Mouse (Mus musculus) cerebellum, adult (tissue): ENCODE results near the gene Nipsnap1.

Experiments used
- ATAC-seq: cut with Nextera tagmentation; 2 replicates; pipeline ENCODE4 v1.9.2; 2017; ENCODE audit warnings: mild to moderate bottlenecking, moderate library complexity, mixed read lengths; ENCODE audit not compliant: insufficient number of reproducible peaks, low FRiP score, low TSS enrichment

Nipsnap1 gene

DNA sequence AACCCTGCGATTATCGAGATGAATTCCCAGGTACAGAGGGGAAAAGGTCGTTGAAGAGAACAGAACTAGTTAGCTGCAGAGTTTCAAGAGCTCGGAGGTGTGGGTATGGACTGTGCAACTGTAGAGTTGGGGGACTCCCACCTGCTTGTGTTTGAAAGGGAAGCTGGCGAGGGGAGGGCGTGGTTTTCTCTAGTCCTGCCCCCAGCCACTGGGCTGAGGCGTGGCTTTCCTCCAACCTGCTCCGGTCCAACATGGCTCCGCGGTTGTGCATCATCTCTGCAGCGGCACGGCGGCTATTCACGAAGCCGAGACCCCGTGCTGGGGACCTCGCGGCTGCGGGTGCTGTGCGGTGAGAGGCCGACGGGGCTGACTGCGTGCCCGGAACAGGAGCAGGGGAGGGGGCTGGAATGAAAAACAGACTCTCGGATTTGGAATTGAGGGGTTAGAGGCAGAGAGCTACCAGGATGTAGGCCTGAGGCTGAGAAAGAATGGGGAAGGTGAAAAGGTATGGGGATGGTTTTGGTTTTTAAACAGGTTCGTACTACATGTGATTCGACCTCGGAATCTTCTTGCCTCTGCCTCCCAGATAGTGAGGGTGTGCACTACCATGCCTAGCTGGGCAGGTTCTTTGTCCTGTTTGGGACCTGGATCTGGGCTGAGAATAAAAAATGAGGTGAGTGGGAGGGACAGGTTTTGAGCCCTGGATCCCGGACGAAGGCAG lies at the start of gene Nipsnap1:
TSS of gene Nipsnap1 (plus strand) at position 197 of the 721 bp plus-strand sequence.
- peak; percentile 83; the same call in 1 of the 2 replicates for ATAC-seq

DNA sequence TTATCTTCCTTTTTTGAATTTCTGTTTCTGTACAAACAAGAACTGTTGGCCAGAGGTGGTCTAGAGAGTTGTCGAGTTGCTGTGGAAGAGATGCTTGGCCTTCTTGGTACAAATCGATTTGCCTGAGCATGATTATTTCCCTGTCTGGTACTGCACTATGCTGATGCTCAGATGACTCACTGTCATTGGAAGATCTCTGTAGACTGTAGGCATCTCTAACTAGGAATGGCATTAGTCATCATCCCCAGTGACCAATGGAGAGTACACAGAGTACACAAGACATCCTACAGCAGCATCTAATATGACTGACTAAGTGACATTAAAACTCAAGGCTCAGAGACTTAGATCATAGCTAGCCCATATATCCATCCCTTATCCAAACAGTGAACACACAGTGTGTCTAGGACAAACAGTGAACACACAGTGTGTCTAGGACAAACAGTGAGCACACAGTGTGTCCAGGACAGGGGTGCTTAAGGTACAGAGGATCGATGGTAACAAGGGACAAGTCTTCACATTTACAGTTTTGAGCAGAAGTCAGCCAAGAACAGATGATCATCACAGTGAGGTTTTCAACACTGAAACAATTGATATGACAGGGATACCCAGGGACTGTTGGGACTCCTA lies 47.5 kb upstream of the Nipsnap1 start:
- no peak for ATAC-seq

DNA sequence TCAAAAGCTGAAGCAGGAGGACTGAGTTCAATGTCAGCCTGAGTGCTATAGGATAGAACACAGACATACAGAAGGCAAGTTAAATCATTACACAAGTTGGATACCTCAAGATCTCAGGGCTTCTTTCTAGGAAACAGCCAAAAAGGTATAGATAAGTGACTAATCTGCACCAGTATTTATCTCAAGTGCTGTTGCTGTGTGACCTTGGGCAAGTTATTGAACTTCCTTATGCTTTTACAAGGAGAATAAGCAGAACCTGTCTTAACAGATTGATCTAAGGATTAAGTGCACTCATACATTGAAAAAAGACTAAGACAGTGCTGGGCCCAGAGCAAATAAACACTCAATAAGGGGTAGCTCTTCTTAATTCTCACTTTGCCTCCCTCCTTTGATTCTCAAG lies 46.4 kb upstream of the Nipsnap1 start:
- ATAC-seq = no peak

DNA sequence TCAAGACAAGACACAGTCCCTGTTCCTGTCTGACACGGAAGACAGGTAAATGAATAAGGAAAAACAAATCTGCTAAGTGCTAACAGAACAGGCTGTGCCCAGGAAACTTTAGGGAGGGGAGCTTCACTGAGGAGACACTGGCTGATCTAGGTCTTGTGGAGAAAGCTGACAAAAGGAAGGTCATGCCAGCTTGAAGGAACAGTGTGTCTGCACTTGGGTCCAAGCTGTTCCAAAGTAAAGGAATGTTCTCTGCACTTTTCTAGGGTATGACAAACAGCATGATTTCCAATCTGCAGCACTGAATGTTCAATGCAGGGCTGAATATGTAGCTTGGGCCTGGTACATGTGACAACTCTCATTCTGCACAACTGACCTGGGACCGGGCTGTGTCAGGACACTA lies 45.8 kb upstream of the Nipsnap1 start:
- no peak for ATAC-seq

DNA sequence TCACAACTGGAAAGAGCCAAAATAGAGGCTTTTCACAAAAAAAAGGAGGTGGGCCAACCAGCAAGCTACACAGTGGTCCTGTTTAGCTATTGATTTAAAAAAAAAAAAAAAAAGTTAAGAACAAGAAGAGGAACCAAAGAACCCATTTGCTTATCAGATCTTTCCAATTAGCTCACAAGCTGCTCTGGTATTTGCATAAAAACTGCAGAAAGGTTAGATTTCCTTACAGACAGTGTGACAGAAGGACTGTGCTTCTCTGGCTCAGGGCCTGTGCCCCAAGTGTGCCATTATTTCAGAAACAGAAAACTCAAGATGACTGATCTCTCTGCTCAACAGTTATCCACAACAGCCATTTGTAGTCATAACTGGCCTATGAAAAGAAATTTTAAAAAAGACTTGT lies 42.7 kb upstream of the Nipsnap1 start:
- no peak for ATAC-seq

DNA sequence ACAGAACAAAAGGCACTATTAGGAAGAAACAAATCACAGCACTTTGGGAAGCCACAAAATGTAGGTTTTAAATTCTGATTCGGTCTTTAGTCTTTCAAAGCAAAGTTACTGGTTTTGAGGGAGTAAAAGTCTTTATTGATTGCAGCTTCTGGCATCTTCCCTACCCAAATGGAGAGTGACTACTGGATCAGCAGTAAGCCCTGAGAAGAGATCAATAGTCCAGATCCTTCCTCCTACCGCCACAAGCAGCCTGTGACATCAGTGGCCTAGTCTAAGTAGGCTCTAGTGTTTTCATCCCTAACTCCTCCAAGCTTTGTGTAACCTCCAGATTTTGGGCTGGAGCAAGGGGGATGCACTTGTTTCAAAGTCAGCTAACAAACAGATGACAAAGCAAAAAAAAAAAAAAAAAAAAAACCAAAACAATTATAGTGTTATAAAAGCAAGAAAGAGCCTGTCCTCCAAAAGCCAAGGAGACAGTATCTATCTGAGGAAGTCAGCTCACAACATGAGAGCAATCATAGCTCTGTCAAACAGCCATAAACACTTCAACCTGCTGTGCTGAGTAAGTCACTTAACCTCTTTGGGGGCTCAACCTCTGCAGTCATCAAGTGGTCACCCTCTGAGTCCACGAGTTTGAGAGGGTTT lies 40.3 kb upstream of the Nipsnap1 start:
- no peak for ATAC-seq

DNA sequence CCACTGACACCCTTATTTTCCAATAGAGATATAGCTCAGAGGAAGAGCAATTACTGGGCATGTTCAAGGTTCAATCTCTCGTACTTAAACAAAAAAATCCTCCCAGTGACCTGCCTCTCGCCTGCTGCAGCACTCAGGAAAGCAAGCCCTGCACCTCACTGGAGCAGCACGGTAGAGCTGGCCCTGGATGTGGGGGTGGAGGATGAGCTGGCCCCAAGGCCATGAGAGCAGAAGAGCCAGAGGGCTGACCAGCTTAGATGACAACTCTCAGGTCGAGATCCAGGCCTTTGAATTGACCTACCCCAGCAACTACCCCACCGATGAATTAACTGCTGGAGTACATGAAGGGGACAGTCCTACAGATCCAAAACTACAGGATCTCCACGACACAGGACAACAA lies 38.3 kb upstream of the Nipsnap1 start:
- no peak for ATAC-seq

DNA sequence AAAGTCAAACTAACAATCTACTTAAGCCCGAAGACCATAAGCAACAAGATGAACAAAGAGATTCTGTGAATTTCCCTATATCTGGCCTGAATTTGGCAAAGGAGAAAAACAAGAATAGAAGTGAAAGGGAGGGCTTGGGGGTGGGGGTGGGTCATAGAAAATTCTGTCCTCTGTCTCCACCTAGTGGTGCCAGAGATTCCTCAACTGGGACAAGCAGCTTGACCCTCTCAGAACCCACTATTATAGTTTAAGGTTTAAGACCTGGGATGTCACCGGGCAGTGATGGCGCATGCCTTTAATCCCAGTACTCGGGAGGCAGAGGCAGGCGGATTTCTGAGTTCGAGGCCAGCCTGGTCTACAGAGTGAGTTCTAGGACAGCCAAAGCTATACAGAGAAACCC lies 37.0 kb upstream of the Nipsnap1 start:
- ATAC-seq = no peak

DNA sequence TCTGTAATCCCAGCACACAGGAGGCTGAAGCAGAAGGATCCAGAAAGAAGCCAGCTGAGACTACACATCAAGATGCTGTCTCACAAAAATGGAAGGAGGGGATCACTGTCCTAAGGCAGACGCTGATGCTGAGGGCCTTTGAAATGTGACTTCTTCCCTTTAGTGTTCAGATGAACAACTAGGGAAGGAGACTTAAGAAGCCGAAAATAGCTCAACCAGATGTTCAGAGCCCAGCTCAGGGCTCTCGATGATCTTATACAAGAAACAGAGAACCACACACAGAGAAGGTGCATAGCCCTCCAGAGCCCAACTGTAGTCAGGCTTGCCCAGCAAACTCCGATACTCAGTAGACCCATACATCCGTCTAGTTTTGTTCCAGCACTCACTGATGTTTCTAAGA lies 36.4 kb upstream of the Nipsnap1 start:
- ATAC-seq = no peak

DNA sequence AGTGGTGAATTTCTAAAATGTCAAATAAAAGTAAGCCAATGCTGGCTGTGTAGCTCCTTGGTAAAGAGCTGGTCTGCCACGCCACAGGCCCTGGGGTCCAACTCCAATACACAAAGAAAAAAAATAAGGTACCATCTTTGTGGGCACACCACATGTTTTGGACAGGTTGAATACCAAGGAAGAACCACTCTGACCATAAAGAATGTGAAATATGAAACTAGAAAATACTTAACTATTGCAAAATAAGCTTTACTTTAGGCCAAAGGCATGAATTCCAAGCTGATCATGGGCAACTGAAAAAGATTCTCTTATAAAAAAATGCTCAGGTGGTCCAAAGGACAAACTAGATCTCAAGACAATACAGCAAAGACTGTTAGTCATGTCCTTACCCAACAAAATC lies 35.5 kb upstream of the Nipsnap1 start:
- no peak for ATAC-seq

DNA sequence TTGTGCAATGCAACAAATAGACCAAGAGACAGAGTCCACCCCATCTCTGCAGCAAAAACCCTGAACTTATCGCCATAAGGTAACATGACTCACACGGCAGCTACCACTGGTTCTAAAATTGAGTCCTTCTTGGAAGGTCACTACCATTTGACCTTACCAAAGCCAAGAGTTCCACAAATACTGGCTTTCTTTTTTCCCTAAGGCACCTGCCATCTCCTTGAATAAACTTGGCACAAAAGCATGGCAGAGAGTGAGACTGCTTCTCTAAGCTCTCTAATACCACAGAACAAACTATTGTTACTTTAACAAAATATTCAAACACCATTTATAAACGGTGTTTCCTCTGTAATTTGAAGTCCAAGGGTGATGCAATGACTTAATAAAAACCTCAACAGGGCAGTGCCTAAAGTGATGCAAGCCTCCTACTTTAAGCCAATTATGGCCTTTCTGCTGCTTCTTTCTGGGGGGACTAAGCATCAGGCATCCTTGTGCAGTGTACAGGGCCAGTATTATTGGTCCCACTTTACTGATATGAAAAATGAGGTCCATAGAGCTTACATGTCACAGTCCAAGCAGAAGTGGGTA lies 32.7 kb upstream of the Nipsnap1 start:
- no peak for ATAC-seq

DNA sequence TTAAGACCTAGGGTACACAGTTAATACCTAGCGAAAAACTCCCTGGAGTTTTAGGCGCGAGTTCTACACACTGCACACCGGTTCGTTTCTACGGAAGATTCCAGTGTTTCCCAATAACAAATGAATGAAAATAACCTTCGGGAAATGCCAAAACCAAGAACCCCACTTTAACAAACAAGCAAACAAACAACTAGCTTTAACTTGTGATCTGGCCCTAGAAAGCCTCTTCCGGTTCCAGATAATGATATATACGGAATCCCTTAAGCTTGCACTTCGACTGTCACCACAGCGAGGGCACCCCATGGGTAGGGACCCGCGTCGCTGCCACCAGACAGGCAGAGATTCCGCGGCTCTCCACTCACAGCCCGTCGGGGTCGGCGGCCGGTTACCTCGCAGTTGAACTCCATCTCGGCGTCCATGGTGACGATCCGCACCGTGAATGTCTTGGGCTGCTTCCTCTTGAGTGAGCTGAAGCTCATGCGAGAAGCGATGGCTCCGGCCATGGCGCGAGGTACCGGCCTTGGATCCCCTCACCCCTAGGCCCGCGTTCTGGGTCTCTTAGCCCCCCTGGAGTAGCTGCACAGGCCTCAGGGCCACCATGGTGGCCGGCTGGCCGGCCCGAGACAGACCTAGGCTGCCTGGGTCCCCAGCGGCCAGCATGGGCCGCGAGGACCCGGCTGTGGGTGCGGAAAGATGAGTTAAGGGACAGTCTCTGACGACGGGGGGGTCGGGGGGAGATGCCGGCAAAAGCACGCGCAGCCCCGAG lies 25.1 kb upstream of the Nipsnap1 start:
- no peak; the same call in 1 of the 2 replicates for ATAC-seq

DNA sequence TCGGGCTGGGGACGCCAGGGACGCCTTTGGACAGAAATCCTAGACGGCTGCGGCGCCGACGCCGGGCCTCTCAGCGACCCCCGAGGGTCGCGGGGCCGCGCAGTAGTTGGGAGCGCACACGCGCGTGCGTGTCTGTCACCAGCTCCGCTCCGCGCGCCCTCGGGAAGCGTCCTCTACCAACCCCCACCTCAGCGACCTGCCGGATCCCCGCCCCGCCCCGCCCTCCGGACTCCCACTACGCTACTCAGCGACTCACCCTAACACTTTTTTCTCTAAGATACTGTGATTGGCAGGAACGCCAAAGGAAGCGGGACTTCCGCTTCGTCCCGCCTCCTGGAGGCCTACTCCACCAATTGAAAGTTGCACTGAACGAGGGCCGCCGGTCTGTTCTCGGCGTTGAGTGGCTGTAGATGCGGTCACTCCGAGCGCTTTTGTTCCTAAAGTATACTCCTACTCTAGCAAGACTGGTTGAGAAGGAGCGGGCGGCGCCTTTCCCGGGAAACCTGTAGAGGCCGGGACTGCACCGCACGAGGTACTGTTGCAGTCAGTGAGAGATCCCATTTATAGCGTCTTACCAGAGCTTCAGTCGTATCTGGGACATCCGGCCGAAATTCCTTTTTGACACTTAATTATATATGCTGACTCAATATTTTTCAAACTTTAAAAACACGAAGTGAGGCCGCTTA lies 24.4 kb upstream of the Nipsnap1 start, which contains the start of gene Nf2:
TSS of gene Nf2 (minus strand) at position 279 of the 686 bp plus-strand sequence.
- peak; percentile 100 for ATAC-seq

DNA sequence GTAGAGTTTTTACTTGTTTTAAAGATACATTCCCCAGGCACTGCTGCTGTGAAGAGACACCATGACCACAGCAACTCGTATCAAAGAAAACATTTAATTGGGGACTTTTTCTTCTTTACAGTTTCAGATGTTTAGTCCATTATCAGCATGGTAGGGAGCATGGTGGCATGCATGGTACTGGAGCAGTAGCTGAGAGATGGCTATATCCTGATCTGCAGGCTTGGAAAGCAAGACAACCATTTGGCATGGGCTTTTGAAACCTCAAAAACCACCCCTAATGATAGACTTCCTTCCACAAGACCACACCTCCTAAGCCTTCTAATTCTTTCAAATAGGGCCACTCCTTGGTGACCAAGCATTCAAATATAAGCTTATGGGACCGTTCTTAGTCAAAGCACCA lies 23.3 kb upstream of the Nipsnap1 start:
- no peak for ATAC-seq

DNA sequence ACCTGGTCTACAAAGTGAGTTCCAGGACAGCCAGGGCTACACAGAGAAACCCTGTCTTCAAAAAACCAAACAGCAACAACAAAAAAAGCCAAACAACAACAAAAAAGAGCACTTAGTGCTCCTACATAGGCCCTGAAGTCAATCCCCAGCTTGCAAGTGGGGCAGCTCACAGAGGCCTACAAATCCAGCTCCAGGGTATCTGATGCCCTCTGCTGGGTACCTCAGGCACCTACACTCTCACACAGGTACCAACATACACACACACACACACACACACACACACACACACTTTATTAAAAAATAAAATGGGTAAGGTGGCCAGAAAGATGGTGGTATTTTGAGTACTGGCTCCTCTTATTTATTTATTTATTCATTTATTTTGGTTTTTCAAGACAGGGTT lies 20.7 kb upstream of the Nipsnap1 start:
- ATAC-seq = no peak

DNA sequence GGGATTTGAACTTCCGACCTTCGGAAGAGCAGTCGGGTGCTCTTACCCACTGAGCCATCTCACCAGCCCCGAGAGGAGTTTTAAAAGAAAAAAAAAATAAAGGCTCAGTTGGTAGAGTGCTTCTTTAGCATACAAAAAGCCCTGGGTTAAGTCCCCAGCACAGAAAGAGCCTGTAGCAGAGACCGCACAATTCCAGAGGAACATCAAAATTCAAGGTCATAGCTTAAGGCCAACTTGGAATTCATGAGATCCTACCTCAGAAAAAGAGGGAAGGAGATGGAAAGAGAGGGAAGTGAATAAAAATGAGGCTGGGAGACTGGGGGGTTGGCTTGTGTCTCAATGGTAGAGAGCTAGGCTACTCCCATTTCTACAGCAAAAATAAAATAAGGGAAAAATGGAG lies 19.6 kb upstream of the Nipsnap1 start:
- ATAC-seq = no peak

DNA sequence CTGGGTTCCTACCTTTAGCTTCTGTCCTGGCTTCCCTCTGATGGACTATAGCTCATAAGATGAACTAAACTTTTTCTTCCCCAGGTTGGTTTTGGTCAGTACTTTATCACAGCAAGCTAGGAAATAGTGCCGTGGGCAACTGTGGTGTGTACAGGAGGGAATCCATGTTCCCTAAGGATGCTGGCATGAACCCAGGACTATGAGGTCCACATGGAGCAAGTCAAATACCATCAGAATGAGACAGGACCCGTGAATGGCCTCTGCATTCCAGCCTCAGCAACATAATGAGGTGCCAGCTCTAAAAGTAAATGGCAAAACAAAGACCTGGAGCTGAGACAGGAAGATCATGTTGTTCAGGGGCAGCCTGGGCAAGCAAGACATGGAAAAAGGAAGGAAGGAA lies 15.3 kb upstream of the Nipsnap1 start:
- ATAC-seq = no peak

DNA sequence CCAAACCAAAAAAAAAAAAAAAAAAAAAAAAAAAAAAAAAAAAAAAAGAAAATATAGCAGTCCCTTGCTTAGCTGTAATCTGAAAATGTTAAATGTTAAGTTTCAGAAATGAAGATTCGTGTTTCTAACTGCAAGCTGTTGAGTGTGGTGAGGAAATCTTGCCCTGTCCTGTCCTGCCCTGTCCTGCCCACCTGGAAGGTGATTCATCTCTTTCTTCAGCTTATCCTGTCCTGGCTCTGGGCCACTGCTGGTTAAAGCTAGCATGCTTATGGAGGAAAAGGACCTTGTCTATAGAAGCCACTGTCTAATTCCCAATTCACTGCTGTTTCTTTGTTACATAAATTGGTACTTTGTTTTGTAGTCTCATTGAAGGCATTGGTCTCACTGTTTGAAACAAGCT lies 12.8 kb upstream of the Nipsnap1 start:
- no peak for ATAC-seq

DNA sequence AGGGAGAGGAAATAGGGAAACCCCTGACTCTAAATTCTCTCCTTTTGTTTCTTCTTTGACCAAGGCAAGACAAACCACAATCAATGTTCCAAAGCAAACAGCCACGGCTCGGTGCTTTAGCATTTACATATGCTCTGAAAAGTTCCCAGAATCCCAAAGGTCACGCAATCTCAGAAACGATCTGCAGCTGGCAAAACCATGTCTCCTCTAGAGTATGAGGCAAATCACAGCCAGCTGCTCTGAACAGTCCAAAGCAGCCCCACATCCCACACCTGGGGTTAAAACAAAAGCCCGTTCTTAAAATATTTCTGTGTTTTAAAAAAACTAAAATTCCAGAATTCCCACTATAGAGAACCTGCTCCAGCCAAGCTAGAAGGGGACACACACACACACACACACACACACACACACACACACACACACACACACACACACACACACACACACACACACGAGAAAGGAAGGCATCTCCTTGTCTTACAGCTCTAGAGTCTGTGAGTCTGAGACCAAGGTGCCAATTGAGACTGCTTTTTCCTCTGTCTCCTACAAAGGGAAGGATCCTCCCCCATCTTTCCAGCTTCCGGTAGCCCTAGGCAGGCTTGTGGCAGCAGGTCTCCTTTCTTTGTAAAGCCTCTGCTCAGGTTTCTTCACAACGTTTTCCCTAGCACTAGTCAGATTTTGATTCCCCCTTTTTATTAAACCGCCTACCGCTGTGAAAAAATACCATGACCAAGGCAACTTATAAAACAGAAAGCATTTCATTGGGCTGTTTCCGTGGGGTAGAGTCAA lies 11.7 kb upstream of the Nipsnap1 start:
- ATAC-seq = no peak
